Mouse (Mus musculus) frontal cortex, postnatal 10 days (tissue): Measurements from ENCODE around the gene Srgap1.

Experiments
- DNase-seq, 2 experiments: peaks; one replicate each; pipeline ENCODE4 v3.0.0; 2022; ENCODE audit warnings: low spot score in 2 of 2, mixed read lengths in 1 of 2

Srgap1 gene

DNA sequence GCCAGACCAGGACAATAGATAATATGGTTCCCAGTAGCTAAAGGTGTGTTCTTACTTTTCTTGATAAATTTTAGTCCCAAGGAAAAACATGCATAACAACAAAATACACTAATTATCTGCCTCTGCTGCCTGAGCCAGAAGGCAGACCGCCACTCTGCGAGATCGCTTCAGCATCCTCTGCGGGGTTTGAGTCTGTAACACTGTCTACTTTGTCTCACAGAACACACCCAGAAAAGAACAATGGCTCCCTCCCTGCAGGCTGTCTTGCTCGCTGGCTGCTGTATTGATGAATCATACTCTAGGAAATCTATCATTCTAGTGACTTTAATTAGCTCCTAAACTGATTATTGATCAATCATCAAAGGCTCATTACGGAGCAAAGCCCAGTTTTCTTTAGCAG is 164.7 kb downstream of the Srgap1 start:
- DNase-seq = no peak

DNA sequence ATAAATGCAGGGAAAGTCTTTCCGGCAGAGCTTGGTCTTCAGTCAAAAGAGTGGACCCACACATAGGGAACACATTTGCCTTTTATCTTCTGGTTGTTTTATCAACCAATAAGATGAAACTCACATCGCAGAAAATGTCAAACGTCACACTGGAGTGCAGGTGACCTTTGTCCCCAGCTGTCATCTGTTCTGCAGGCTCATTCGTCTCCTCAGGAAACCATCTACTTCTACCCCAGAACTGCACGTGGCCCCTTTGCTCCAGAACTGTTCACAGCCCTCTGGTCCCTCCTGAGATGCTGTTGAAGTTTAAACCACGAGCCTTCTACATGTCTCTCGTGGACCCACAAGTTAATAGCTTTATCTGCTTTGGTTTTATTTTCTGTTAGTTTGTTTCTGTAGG is 168.3 kb downstream of the Srgap1 start:
- DNase-seq = no peak

DNA sequence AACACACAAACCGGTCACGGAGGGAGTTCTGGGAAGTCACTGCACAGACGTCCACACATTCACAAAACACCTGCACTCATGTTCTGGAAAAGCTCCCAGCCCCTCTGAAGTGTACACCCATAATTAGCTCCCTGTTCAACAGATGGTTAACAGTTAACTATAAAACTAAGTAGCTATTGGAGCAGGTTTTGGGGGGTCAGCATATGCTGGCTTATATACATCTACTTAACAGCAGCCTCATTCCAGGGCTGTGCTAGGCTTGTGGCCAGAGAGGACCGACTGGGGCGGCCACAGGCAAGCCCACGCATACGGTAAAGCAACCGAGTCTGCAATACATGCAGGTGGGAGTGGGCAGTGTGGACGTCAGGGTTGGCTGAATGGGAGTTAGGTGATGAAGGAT is 169.2 kb downstream of the Srgap1 start:
- DNase-seq = no peak

DNA sequence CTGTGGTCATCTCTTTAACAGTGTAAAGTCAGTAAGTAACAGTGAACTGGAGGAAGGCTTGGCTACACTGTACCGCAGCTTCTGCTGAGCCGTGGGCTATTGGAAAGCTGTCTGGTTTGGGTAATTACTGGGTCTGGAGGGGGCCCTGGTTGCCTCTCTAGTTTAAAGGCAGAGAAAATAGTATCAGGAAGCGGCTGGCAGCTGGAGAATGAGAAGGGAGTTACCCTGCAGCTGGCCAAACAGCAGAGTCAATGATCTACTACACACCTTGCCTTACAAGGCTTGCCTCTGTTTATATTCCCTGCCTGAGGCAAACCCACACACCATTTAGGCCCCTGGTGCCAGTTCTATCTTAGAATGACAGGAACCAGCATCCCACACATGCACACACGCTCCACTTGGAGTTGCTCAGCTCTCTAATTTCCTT is 174.0 kb downstream of the Srgap1 start:
- DNase-seq = no peak

DNA sequence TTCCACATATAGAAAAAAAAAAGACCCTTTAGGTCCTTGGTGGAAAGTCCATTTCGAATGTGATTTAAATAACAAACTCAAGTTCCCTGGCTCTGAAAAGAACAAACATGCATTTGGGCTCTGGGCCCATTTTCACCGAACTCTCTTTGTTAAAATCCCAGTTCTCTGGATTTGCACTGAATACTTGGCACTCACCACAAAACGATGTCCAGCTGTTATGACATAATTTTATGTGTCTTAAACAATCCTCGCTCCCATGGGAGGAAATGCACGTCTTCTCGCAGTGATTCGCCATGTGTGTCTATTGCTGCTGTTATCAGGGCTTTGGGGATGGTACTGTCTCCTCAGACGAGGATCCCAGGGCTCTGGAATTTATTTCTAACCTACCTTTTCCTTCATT is 177.2 kb downstream of the Srgap1 start:
- no peak for DNase-seq

DNA sequence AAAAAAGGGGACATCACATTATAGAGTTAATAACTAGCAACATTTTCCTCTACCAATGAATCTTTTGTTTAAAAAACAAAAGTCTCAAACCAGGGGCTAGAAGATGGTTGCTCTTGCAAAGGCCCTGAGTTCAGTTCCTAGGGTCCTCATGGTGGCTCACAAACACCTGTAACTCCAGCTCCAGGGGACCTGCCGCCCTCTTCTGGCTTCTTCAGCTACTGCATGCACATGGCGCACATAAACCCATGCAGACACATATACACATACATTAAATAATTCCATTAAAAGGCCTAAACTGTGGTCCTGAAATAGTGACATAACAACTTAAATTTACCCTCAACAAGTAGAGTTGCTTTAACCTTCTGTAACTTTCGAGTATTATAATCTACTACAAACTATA is 178.9 kb downstream of the Srgap1 start:
- DNase-seq = no peak

DNA sequence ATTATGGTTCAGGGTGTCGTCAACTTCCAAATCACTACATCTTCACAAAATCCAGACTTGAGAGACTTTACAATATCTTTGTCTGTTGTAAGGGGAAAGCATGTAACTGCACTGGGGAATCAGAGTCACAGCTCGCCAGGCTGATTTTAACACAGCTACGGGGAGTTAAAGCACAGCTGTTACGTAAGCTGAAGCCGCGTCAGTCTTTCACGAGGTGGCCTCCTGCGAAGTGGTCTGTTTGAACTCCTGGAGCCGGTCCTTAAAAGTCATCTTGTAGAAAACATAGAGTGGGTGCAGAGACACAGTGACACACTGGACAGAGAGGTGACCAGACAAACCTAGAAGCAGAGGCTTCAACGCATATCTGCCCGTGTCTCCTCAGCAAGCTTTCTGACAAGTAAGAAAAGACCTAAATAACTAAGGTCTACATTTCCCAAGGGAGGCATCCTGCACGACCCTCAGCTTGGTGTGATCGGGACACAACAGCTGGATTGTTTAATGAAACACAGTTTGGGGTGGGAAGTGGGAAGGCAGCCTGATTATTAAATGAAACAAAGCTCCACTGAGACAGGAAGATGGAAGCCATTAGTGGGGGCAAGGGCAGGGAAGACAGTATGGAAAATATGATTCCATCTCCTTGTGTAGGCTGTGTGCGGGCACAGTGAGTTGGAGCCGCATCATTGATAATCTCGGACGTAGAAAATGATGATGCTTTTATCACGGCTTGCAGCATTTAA is 181.4 kb downstream of the Srgap1 start:
- no peak for DNase-seq

DNA sequence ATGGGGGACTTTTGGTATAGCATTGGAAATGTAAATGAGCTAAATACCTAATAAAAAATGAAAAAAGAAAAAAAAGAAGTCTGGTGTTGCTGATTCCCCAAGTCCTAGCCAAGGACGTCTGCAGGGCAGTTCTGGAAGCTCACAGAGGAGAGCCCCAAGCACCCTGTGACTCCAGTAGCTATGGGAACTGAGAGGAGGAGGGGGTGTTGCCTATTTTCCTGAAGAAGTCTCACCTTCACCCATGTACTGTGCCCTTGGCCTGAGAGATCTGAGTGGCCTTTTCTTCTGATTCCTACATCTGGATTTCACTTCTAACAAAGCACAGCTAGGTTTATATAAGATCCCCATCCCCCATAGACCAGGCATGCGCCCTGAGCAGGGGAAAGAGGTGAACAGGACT is 186.2 kb downstream of the Srgap1 start:
- DNase-seq = no peak

DNA sequence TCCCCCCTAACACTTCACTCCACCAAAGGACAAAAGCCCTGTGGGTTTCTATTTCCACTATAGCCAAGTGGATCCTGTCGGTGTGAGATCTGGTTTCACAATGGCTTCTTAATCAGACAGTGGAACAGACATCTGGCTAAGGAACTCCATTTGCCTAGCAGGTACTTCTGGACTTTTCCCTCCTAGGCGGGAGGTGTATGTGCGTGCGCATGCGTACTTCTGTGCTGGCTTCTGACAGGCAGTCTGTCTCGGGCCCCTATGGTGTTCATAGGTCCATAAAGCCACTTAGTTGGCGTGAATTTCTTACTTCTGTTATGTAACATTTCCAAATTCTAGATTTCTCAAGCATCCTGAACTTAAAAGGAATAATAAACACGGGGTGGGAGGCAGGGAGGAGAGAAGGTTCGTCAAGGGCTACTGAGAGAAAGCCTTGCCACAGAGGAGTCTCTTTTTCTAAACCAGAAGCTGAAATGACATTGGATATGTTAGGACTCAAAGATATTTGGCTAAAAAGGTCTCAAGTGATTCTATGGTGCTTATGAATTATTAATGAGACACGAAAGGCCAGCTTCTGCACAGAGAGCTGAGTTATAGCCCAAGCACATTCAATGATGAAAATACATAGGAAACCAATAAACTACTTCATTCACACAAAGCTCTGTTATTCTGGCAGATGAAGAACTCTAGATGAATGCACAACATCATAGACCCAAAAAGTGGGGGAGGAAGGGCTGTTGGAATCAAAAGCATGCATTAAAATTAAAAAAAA is 187.1 kb downstream of the Srgap1 start:
- no peak for DNase-seq

DNA sequence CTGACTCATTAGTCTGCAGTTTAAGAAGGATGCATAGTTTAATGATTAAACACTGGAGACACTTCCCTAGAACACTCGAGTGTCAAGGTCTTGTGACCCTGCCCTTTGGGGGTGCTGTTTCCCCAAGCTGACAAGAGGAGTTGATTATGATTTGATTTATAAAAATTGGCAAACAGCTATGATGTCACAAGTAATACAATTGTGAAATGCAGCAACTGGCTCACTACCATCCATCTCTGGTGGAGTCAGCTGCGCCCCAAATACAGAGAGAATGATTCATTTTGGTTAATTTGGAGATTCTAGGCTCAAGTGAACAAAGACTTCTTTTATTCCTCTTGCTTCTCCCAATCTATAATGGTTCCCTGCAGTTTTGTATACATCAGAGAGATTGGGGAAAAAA is 188.2 kb downstream of the Srgap1 start:
- no peak for DNase-seq

DNA sequence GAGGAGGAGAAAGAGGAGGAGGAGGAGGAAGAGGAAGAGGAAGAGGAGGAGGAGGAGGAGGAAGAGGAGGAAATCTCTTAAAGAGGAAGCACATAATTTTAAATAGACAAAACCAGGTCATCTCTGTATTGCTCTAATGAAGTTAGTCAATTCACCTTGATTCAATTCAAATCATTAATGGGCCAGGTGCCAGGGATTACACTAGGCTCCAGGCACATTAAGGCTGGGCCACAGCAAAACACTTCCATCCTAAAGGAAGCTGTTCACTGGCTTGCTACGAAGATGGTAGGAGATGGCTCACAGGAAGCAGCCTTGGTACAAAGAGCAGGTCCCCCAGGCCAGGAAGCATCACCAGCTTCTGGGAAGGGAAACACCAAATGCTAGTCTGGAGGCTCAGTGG is 189.0 kb downstream of the Srgap1 start:
- no peak for DNase-seq

DNA sequence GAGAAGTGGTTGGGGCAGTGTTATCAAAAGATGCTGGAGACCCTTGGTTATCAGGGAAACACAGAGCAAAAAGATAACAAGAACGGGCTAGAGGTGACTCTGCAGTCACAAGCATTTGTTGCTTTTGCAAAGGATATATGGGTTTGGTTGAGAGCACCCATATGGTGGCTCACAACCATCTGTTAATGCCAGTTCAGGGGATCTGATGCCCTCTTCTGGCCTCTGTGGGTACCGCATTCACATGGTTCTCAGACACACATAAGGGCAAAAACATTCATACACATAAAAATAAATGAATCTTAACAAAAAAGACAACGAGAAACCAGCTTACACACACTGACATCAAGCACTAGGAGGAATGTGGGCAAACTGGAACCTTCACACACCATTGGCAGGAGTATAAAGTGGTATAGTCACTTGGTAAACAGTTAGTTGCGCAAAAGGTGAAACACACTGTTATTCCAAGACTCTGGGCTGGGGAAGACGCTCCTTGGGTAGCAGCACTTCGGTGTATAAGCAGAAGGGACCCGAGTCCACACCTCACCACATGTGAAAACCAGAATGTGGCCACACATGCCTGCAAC is 191.2 kb downstream of the Srgap1 start:
- DNase-seq = no peak

DNA sequence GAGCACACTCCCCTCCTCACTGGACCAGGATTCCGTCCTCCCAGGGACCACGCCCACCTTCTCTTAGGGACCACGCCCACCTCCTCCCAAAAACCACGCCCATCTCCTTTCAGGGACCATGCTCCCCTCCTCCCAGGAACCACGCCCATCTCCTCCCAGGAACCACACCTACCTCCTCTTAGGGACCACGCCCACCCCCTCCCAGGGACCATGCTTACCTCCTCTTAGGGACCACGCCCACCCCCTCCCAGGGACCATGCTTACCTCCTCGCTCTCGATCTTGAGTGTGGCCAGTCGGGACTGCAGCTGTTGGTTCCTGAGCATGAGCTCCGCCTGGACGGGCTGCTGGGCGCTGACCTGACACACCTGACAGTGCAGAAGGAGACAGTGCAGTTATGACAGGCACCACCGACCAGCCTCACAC is 193.7 kb downstream of the Srgap1 start:
- DNase-seq = no peak

DNA sequence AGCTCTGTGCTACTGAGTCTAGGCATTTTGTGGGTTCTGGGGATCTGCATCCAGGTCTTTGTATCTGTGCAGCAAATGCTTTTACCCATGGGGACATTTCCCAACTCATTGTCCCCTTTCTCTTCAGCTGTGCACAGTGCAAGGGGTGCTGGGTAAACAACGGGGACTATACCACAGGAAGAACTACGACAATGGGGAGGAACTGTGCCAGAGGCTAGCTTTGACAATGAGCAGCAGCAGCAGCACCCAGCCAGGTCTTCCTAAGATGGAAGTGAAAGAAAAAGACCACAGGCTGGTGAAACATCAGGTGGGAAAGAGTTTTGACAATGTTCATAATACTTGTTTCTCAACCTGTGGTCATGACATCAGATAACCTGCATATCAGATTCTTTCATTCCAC is 197.6 kb downstream of the Srgap1 start:
- no peak for DNase-seq

DNA sequence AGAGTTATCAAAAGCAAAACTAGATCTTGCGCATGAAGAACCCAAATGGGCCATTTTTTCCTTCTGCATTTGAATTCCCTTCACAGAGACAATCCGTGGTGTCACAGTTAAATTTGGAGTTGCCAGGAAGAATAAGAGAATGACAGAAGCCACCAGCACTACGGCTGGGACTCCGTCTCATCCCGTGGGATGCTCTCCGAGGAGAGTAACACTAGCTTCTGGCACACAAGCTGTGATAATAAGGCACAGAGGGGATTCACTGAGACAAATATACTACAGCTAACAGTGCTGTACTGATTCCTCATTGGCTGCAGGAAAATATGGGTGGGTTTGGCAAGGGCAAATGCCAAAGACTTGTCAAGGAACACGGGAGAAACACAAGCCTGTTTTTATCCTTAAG is 201.4 kb downstream of the Srgap1 start:
- peak in 1 of 2 experiments; percentile 19 for DNase-seq

DNA sequence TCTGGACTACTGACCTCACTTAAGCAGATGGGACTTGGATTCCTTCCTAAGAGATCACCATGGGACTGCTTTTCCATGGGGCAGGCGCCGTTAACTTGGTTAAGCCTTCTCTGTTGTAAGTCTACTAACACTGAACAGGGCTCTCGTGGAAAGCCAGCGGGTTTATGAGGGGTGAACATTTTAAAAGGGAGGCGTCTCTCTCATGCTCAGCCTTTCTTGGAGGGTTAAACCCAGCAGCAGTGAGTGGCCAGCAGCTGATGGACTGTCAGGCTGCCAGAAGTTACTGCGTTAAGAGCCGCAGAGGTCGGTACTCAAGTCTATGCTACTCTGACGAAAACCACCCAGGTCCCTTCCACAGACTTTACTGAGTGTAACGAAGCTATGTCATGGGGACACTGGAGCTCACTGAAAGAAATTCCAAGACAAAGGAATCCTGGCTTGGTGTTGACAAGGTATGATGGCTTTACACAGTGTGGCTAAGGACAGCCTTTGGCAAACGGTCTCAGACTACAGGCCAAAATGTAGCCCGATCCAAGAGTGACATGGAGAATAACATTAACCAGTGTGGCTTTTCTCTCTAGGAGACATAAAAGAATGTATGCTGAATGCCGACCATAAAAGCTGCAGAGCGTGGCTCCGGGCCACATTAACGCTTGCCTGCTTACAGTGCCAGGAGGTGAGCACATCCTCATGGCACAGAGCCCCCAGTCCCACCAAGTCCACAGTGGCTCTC is 209.8 kb downstream of the Srgap1 start:
- no peak for DNase-seq

DNA sequence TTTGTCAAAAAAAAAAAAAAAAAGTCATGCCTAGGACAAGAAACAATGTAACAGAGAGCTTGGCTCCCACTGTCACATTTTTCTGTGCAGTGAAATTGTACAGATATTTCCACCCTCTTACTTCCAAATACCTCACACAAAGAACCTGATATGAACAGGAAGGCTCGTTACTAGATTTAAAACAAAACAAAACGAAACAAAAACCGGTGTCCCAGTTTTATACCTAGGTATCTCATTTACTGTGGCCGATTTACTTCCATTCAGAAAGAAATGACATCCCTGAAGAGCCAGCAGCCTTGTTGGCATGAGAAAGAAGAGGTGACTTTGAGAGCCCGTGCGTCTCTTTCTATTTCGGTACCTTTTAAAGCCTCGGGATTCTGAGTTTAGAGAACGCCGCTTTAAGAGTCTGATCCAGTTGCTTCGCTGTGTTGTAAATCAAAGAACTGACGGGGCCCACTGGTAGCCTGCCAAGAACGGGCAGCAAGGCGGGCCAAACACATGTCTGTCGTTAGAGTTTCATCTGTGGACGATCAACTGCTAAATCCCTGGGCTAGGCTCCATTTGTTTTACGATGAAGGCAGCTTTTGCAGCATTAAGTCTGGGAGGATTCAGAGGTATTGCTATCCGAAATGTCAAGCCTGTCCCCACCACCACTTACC is 210.5 kb downstream of the Srgap1 start:
- DNase-seq = peak in 1 of 2 experiments; percentile 53

DNA sequence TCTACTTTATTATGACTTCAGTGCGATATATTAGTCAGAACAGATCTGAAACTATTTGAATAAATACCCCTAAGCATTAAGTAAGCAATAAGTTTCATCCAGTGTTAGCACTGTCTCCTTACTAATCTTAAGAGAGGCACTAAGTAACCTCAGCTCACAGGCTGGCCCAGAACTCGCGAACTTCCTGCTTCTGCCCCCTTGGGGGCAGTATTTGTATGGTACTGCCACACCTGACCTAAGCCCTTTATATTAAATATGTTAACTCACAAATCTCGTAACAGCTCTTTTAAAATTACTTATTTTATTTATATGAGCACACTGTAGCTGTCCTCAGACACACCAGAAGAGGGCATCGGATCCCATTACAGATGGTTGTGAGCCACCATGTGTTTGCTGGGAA is 213.7 kb downstream of the Srgap1 start:
- no peak for DNase-seq

DNA sequence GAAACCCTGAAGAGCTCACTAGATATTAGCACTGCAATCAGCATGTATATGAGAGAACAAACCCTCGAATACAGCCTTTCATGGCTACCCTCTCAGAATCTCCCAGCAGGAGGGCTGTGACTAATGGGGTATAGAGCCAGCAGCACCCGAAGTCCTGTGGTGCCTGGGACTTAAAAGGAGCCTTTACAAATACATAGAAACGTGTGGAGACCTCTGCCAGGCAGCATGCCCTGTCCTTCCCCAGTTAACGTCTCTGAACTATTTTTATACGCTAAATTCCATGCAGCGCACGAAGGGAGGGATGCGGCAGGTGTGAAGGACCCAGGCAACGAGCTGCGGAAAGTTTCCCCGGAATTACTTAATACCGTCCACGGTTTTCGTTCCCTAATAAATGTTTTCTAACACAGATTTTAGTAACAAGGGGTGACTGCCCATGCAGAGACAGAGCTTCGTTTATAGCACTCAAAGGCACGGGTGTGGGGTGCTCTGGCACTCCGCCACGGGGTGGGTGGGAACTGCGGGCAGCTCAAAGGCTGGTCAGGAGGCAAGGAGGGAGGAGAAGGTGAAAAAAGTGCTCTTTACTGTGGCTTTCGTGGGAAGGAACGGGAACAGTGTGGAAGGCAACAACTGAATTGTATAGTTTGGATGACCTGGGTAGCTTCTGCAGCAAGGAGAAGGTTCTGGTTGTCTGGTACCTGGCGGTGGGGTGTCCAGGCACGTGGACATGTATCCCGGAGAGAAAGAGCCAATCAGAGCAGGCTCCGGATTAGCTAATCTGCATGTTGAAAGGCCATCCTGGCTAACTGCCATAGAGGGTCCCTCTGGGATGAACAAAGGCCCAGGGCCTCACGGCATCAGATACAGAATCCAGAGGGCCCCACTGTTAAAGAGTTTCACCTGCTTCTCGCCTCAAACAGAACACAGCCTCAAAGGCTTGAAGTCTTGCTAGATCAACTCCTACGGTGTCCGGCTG is 216.5 kb downstream of the Srgap1 start:
- DNase-seq = no peak

DNA sequence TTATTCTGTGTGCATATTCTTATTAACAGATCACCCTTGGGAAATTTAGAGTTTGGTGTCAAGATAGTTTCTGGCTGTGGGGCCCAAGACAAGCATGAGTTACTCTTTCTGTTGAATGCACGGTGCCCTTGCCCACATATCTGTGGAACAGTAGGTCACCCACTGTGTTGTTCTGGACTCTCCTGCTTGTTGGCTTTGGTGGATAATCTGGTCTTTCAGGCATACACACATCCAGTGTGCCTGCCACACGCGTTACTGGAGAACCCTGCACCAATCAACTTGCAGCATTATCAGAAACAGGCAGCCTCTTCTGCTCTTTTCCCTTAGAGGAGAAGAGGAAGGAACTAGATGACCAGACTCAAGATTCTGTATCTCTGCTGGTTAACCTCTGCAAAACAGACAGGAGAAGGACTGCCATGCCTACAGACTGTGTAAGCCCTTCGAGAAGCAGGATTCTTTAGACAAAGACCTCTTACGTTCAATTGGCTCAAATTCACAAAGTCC is 217.3 kb downstream of the Srgap1 start:
- no peak for DNase-seq
